Mouse (Mus musculus) adrenal gland, adult 8-10 months (tissue): Measurements from ENCODE around the gene Evx2. TPM values are rescaled to one million over a fixed set of nuclear protein-coding genes. Genes with fewer than 3 reads are reported as not detected.

Experiments used
- DNase-seq: peaks from one replicate; pipeline ENCODE4 v3.0.0; 2022
- total RNA-seq, 4 experiments: library from RNA; stranded (reverse); gene quantifications; 2 replicates each; pipeline ENCODE4 v1.2.4; 2022

Evx2 gene
- total RNA-seq, 4 experiments from 2014 or later: not detected

DNA sequence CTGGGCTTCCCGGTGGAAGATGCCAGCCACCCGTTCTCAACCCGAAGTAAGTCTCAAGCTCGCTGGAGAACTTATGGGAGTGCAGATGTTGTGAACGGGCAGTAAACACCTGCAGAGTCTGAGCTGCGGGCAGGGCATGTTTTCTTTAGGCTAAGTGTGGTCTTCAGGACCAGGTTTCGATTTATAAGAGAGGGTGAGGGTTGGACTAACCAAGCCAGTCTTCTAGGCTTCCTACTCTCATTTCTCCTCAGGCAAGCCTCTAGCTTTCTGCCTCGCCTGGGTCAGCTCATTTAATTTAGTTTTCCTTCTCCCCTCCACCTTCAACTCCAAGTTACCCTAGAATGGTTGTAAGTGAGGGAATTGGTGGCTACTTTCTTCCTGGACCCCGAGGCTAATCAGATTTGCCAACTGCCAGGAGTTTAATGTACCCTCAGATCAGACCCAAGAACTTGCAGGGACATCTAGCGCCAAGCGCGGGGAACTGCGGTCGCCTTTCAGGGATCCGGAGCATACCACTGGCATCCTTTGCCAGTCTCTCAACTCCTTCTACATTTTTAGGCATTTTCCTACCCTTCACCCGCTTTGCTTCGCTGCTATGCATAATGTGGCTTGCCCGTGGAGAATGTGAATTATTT is 4.1 kb upstream of the Evx2 start:
- no peak for DNase-seq

DNA sequence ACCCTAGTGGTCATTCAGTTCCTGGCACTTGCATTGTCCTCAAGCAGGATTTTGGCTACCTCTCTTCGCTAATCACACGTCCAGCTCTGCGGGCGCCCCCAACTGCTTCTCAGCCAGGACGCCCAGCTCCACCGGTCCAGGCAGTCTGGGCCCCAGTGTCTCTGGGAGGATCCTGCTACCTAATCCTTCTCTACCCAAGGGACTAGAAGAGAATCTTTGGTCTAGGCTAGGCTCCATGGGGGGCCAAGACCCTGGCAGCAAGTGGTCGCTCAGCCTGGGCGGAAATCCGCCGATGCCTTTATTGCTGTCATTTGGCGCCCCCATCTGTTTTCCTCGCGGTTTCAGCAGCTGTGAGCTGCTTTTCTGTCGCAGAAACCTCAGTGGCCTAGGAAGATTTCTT is 2.3 kb upstream of the Evx2 start:
- no peak for DNase-seq

DNA sequence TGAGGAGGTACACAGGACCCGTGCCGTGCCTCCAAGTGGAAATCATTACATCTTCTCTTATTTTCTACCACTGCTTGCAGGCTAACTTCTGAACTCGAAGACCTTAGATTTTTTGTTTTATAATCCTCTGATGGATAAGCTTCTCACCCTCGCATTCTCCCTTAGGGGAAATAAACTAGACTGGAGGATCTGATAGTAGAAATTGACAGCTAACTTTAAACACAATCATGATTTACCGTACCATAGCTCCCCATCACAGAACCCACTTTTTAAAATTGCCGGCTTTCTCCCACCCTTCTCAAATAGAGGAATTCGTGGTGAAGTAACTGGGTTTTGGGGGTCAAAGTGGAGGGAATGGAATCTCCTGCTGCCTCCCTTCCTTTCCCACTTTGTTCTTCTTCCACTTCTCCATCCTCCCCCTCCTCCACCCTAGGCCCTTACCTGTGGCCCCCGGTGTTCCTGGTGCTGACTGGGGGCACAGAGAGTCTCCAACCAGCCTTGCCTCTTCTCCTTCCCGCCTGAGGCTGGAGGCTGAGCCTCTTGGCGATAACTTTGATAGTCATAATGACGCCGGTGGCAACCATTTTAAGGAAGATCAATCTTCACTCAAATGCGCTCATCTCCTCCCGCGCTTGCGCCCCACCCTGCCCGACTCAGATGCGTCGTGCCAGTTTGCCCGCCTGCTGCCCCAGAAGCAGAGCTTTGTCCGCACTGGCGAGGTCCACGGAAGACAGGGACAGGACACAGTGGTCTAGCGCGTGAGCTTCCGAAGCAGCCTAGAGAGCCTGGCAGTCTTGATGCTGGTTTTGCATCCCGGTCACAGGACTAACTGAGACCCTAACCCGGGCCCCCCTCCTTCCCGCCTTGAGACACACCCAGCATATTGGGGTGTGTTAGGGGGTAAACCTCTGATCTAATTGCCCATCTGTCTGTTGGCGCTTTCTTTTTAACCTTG is 1.3 kb upstream of the Evx2 start:
- DNase-seq: no peak

DNA sequence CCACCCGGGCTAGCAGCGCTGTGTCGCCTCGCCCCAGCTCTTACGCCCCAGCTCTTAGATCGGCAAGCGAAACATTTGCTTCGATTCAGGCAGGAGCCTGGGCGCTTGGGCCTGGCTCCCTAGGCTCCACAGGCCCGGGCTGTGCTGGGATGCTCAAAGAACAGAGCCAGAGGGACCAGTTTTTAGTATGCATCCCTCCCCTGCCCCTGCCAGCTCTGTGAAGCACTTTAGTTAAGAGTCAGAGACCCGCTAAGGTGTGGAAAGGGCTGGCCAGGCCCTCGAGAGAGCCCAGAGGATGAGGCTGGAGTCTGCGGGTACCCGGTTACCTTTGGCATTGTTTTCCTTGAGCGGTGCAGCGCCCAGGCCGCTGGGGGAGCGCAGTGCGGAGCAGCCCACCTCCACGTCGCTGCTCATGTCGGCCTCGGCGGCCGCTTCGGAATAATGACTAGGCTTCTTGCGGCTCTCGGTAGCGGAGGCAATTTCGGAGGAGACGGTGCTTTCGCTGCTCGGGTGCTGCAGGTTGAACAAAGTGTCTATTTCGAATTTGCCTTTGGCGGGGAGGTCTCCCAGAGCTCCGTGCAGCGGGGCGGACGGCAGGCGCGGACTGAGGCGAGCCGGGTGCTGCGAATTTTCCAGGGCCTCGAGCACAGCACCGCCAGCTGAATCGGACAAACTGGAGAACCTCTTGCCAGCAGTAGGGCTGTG is 538 bp downstream of the Evx2 start:
- no peak for DNase-seq

DNA sequence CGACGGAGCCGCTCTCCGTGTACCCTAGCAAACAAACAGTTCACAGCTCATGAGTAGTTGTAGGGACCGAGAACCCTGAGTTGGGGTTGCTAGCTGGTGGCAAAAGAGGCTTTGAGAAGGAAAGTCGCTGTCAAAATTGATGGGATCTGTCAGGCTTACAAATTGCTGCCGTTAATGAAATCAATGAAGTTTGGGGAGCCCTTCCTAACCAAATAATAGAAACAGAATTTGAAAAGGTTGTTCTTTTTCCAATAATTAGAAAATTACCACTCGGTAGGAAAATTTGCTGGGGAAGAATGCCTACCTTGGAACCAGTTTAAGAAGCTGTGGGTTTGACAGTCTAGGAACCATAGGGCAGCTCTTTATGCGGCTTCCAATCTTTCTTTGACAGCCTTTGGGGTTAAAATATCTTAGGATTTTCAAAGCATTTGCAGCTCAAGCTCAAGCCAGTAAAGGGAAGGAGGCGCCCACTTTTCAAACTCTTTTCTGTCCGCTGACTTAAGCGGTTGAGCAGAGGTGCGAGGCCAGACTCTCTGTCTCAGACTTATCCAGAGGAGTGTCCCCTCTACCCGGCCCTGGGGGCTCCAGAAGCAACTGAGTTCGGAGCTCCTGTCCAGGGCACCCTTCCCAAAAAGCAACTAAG is 1.2 kb downstream of the Evx2 start:
- DNase-seq: no peak

DNA sequence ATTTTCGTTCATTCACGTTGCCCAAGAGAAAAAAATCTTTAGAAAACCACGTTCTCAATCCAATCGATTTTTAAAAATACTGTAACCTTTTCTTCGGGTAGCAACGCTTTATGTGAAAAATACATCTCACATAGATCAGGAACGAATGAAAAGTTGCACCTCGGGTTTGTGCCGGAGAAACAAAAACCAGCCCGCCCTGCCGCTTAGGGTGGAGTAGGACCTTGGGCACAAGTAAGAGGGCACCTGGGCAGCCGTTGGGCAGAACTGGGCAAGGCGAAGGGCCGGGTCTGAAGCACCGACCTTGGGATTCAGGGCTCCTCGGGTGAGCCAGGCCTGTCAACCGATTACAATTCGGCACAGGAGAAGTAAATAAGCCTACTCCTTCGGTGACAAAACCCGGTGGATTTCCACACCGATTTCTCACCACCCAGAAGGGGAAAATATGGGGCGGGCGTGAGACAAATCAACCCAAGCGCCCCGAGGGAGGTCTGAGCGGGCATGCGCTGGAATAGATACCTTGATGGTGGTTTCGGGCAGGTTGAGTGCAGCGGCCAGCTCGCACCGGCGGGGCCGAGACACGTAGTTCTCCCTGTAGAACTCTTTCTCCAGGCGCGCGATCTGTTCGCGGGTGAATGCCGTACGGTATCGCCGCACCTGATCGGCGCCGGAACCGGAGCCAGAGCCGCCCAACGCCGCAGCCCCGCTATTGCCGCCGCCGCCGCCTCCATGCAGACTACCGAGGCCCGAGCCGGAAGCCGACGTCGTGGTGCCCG is 1.9 kb downstream of the Evx2 start:
- DNase-seq: no peak

DNA sequence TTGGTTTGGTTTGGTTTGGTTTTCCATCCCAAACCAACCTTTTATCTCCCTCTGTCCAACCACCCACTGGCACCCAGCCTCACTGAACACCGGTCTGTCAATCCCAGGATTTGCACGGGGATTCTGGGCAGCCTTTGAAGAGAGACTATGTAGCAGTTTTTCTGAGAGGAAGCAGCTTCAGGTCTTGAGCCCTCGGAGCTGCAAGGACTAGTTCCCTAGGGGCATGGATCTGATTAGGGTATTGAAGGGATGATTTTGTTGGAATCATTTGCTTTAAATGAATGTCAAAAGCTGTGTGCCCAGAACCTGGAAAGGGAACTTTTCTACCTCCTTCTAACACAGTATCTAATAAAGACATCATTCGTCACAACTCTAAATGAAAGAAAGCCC is 2.7 kb downstream of the Evx2 start:
- DNase-seq: no peak

DNA sequence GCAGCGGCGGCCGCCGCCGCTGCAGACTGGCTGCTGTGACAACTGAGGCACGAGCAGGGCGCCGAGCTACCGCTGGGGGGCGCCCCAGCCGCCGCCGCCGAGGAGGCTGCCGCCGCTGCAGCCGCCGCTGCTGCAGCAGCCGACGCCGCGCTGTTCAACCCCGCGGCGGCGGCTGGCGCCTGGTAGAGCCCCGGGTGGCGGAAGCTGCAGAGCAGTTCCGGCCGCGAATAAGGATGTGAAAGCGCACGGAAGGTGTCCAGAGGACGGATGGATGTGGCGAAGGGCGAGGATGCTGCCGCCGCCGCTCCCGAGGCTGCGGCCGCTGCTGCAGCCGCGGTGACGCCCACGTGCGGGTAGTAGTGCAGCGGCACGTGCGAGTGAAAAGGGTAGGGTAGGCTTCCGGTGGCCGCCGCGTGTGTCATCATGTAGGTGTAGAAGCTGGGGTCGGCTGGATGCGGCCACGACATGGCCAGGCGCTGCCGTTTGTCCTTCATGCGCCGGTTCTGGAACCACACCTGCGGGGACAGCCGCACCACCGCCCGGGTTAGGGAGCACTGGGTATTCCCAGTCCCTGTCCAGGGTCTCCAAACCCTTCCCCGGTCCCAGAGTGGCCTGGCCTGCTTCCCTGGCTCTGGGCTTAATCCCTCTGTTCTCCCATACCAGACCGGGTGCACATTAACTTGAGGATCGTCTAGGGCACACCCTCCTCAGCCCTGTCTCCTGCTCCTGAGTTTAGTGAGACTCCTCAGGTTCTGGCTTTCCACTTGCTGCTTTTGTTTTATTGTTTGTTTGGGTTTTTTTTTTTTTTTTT is 3.3 kb downstream of the Evx2 start:
- DNase-seq: no peak

DNA sequence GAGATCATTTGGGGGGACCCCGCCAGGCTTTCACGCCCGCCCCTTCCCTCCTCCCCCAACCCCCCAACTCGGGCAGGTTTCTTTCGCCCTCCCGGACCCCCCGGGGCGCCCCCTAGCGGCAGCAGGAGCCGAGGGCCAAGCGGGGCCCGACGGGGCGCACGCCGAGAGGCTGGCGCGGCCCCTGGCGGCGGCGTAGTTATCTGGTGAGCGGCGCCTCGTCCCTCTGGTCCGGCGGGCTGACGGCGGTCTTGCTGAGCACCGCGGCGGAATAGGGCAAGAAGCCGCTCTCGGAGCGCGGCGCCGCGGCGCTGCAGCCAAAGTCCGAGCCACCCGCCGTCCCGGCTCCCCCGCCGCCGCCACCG is 4.0 kb downstream of the Evx2 start:
- DNase-seq: no peak

DNA sequence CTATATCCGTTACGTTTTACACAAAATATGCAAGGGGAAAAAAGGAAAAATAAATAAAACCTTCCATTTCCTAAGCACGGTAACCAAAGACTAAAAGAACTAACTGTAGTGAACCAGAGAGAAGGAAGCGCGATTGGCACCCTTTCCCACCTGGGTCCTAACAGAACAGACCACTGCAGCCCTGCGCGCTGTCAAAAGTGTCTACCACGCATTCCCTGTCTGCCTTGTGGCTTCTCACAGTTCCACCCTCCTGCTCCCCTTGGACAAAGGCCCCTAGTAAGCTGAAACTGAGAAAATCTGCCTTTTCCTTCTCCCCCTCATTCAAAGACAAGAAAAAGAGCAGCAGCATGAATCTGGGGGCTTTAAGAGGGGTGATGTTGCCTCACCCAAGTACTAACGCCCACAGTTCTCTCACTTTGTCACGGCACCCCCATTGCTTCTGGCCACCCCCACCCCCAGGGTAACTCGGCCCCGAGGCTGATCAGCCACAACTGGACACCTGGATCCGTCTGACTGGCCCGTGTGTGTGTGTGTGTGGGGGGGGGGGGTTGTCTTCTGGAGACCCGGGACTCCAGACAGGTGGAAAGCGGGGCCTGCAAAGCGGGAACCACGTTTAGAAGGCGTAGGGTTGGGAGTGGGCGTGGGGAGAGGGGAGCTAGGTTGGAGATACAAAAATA is 4.5 kb downstream of the Evx2 start:
- no peak for DNase-seq

DNA sequence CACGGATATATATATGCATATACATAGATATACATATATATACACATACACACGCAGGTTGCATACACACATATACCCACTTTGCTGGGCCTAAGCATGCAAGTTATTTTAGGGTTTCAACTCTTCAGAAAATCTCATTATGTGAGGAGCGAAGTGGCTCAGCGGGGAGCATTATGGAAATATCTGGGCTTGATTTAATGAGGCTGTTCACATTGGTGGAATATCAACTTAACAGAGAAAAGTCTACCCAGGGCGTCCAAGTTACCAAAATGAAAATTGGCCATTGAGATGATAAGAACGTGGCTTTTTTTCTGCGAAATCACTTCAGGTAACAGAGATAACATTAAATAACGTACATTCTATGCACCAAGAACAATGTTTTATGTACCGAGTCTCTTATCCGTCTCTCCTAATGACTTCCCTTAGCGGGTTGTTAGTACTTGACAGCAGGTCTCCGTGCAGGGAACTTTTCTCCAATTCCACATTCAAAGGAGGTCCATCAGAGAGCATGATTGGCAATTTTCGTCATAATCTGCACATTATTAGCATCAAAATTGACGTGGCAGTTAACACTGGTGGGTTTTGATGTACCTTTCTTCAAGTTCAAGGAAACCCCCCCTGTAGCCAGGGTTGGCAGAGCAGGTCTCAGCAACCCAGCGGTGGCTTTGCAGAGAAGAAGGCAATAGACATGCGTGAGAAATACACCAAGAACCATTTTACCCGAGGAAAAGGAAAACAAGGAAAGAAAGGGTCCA is 5.4 kb downstream of the Evx2 start:
- no peak for DNase-seq

DNA sequence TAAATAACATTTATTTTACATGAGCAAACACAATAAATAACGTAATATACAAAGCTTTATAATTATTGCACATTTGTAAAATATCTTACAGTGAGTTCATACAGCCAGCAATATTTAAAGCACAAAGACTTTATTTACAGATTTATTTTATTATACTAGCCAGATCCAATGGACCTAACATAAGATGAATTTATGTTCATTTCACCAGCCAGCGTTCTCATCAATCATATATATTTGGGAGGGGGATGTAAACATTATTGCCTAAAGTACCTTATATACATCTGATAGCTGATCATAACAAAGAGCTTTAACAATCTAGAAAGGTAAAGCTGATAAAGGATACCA is 6.4 kb downstream of the Evx2 start:
- no peak for DNase-seq

DNA sequence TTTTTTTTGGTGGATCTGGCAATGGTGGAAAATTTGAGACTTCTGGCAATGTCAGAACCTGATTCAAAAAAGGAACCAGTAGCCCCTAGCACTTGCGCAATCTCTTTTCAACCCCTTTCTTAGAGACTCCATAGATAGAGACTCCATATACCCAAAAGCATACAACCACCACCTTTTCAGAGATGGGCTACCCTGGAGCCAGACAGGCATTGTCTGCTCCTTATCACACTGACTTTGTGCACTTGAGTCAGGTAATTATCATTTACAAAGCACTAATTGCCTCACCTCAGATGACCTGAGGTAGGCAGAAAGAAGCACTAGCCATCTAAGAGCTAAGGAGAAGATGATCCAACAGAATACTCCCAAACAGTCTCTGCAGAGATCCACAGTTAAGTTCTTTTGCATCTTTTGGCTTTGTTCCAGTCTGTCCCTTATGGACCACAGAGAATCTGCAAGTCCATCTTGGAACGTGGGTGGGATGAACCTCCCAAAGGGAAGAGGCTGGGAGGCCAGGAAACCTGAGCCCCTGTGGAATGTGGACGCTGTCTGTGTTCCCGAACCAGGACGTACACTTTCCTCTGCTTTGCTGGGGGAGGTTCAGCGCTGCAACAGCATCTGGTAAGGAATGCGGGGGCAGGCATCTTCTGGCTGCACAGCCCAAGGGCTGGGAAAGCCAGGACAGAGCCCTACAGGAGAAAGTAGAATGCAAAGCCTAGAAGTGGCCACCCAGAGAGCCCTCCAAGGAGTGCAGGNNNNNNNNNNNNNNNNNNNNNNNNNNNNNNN is 12.1 kb downstream of the Evx2 start:
- no peak for DNase-seq

DNA sequence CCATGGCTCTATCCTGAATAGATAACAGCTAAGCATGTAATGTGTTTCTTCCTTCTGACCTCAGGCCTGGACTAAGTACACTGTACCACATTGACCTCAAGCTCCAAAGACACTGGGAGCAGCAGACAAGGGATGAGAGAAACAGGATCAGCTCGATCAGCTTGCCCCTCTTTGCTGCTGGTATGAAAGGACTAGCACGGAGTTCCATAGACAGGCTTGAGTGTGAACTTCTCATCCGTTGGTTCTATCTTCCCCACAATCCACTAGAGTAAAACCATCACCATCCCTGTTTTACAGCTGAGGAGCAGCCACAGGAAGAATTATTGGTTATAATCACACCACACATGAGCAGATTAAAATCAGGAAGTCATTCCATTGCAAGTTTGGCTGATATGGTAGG is 13.7 kb downstream of the Evx2 start:
- no peak for DNase-seq

DNA sequence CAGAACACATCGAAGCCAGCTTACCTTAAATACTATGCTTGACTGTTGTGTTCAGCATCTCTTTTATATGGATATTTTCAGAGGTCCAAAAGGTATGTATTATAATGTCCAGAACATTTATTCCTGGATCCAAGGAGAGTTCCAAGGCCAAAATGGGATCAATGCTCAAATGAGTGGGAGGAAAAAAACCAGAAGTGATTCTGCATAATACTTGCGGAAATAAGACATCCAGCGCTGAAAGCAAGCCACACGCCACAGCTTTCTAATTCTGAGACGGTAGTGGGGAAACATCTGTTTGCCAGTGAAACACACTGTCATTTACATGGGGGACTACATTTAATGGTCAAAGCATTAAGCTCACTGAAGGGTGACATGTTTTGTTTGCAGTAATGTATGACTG is 16.9 kb downstream of the Evx2 start:
- no peak for DNase-seq

DNA sequence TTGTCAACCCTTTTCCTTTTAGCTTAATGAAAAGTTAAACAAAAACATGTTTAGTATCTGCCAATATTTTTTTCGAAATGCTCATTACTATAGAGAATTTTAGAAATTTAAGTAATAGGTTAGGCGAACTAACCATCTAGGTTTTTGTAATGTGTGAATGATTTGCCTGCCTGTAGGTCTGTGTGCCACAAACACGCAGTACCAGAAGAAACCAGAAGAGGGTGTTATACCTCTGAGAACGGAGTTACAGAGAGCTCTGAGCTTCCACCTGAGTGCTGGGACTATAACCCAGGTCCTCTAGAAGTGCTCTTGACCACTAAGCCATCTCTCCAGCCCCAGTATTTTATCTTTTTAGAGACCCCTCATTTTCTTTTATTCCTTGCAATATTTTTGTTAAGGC is 23.9 kb downstream of the Evx2 start:
- no peak for DNase-seq

DNA sequence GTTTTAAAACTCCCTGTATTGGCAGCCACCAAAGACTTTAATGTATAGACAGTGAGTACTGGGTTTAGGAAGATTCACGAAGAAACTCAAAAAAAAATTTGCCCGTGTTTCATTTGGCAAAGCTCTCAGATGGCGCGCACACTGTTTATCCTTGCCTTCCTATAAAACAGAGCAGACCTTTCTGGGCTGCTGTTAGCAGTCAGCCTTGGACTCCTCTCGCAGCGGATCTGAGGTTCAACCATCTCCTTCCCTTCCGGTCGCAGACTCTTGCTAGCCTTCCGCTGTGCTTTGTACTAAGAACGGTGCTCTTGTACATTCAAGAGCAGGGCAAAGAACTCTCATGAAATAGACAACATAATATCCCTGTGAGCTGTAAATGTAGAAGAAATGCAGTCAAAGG is 39.0 kb downstream of the Evx2 start:
- no peak for DNase-seq

DNA sequence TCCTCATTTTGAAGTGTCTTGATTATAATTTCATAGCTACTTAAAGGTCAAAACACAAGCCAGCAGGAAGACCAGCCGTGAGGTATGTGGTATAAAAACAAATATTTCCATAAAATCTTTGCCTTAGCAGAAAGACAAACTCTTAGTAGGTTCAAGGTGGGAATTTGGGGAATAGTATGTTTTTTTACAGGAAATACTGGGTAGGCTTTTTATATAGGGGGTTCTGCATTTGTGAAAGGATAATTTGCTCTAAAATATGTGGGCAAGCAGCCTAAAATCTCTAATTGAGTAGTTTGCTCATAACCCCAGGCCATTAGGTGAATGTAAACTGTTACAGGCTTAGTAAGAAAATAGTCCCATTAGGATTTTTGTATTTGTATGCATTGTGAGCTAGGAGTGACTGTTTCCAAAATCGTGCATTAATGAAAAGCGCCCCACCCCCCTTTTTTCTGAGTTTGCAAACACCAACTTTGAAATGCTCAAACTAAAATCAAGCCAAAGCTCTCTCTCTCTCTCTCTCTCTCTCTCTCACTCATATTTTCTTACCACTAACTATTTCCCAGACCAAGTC is 39.6 kb downstream of the Evx2 start:
- no peak for DNase-seq

DNA sequence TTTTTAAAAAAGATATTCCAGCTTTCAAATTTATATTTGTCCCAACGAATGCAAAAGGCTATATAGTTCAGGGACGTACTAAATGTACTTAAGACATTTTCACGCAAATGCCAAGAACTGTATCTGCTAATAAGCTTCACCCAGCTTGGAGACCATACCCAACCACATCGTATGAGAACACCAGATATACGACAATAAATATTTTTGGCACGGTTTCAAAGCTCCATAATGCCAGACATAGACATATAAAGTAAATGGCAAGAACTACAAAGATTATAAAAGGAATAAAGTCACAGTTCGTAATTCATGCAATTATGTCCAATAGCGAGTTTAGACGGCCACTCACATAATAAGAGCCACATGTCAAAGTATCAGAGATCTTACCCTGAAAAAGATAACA is 41.7 kb downstream of the Evx2 start:
- DNase-seq: no peak
